Mouse (Mus musculus) hindbrain, embryonic 10.5 days (tissue): ENCODE measurements around the gene Esp1. TPM values are rescaled to one million over a fixed set of nuclear protein-coding genes. Genes with fewer than 3 reads are reported as not detected.
"Not testable (repeated sequence)": the region's sequence is repeated elsewhere in the genome, so short reads cannot be mapped to it uniquely, and the experiment has no call there.

Experiments used
- DNase-seq: peaks from one replicate; pipeline ENCODE4 v3.0.0-alpha.2; 2017; ENCODE audit warnings: low spot score
- H3K27ac ChIP-seq: fragments of 300-500 bp; sonication (generic); 2 replicates; pipeline ENCODE4 v1.5.1; 2016; ENCODE audit warnings: mild to moderate bottlenecking, moderate library complexity
- H3K27me3 ChIP-seq: fragments of 300-500 bp; sonication (generic); 2 replicates; pipeline ENCODE4 v1.6.1; 2016; ENCODE audit warnings: mild to moderate bottlenecking; ENCODE audit not compliant: poor library complexity, insufficient read depth, severe bottlenecking
- H3K36me3 ChIP-seq: fragments of 300-500 bp; sonication (generic); 2 replicates; pipeline ENCODE4 v1.6.1; 2016; ENCODE audit warnings: mild to moderate bottlenecking, moderate library complexity
- H3K4me1 ChIP-seq: fragments of 300-500 bp; sonication (generic); replicated peaks from 2 replicates; pipeline ENCODE4 v1.6.1; 2016; ENCODE audit warnings: mild to moderate bottlenecking
- H3K4me3 ChIP-seq: fragments of 300-500 bp; sonication (generic); 2 replicates; pipeline ENCODE4 v1.5.1; 2016; ENCODE audit warnings: mild to moderate bottlenecking, moderate library complexity
- H3K9me3 ChIP-seq: fragments of 300-500 bp; sonication (generic); 2 replicates; pipeline ENCODE4 v1.6.1; 2016; ENCODE audit warnings: mild to moderate bottlenecking, moderate library complexity
- WGBS: fragments of 180-500 bp; shearing (Covaris S2); methylation state at CpG from one replicate; pipeline ENCODE4 v1.1.7; 2016; 5-methylcytosine and 5-hydroxymethylcytosine counted together
- polyA plus RNA-seq: library from polyadenylated mRNA; unstranded; fragments of >200 nt; fragmentation: Nextera tagmentation; extraction: Ambion mirVana; gene quantifications from 2 replicates; pipeline ENCODE4 v1.2.1, GENCODE M21; 2016

Esp1 gene
- polyA plus RNA-seq: not detected in 2 replicates

GRCm38 (mm10) chr17:40726820-40727219 is at the start of gene Esp1:
TSS of gene Esp1 (plus strand) at chr17:40727120.
- no peak for DNase-seq
- WGBS: 84% methylated on average over 2 of the region's 2 CpGs
- Histone ChIP-seq H3K9me3 (no peaks in the 10 kb centered on the region), H3K27ac (no peak within 1 kb of the TSS), H3K36me3 (no peaks in the 10 kb centered on the region), H3K4me3 (no peak within 1 kb of the TSS), H3K27me3 (no peaks in the 10 kb centered on the region), H3K4me1 (no peaks in the 10 kb centered on the region)

- H3K27me3 ChIP-seq: no peaks in the 10 kb centered on the region
- no peaks in the 10 kb centered on the region for H3K36me3 ChIP-seq
- DNase-seq: no peak
- no peak overlapping the region for H3K4me3 ChIP-seq
- no peak overlapping the region for H3K27ac ChIP-seq
- no peaks in the 10 kb centered on the region for H3K4me1 ChIP-seq
- H3K9me3 ChIP-seq: no peaks in the 10 kb centered on the region
Measured at GRCm38 (mm10) chr17:40716273-40716672, 10.6 kb upstream of the Esp1 start.

GRCm38 (mm10) chr17:40717055-40717454 is 9.9 kb upstream of the Esp1 start:
- not testable (repeated sequence) for H3K27me3 ChIP-seq, H3K27ac ChIP-seq, H3K36me3 ChIP-seq, H3K4me3 ChIP-seq, H3K4me1 ChIP-seq, DNase-seq, H3K9me3 ChIP-seq

- no peak overlapping the region for H3K27ac ChIP-seq
- 83% methylated on average over 2 of the region's 2 CpGs for WGBS
- H3K27me3 ChIP-seq: no peaks in the 10 kb centered on the region
- DNase-seq: no peak
- H3K36me3 ChIP-seq: no peaks in the 10 kb centered on the region
- H3K4me1 ChIP-seq: no peaks in the 10 kb centered on the region
- H3K9me3 ChIP-seq: no peaks in the 10 kb centered on the region
- H3K4me3 ChIP-seq: no peak overlapping the region
Measured at GRCm38 (mm10) chr17:40731296-40731695, 4.4 kb downstream of the Esp1 start.

GRCm38 (mm10) chr17:40731724-40732123 is 4.8 kb downstream of the Esp1 start:
- no peak overlapping the region for H3K27ac ChIP-seq
- no peaks in the 10 kb centered on the region for H3K9me3 ChIP-seq
- H3K36me3 ChIP-seq: no peaks in the 10 kb centered on the region
- H3K4me1 ChIP-seq: no peaks in the 10 kb centered on the region
- no peak for DNase-seq
- no peaks in the 10 kb centered on the region for H3K27me3 ChIP-seq
- no peak overlapping the region for H3K4me3 ChIP-seq
- 73% methylated on average over 4 of the region's 4 CpGs for WGBS

- H3K4me1 ChIP-seq: no peaks in the 10 kb centered on the region
- no peaks in the 10 kb centered on the region for H3K27me3 ChIP-seq
- WGBS: 80% methylated on average over 4 of the region's 4 CpGs
- no peak overlapping the region for H3K4me3 ChIP-seq
- H3K27ac ChIP-seq: no peak overlapping the region
- no peaks in the 10 kb centered on the region for H3K36me3 ChIP-seq
- H3K9me3 ChIP-seq: no peaks in the 10 kb centered on the region
- DNase-seq: no peak
Measured at GRCm38 (mm10) chr17:40763662-40764061, 36.7 kb downstream of the Esp1 start.

GRCm38 (mm10) chr17:40767120-40767519 is 40.2 kb downstream of the Esp1 start:
- no peak for DNase-seq
- no peaks in the 10 kb centered on the region for H3K4me1 ChIP-seq
- H3K9me3 ChIP-seq: no peaks in the 10 kb centered on the region
- no peak overlapping the region for H3K27ac ChIP-seq
- no peaks in the 10 kb centered on the region for H3K27me3 ChIP-seq
- no peak overlapping the region for H3K4me3 ChIP-seq
- 84% methylated on average over 1 of the region's 1 CpGs for WGBS
- H3K36me3 ChIP-seq: no peaks in the 10 kb centered on the region

Other genes with a start within 250 kb of the Esp1 start
- gene Esp8, start 207.1 kb upstream of the Esp1 start, polyA plus RNA-seq: not detected in 2 replicates
- not detected in 2 replicates for gene Esp6, start 165.6 kb upstream of the Esp1 start, polyA plus RNA-seq
- not detected in 2 replicates for gene Esp4, start 128.5 kb upstream of the Esp1 start, polyA plus RNA-seq
- gene Esp3, start 95.0 kb upstream of the Esp1 start, polyA plus RNA-seq: not detected in 2 replicates
- gene Crisp2, start 79.9 kb downstream of the Esp1 start, polyA plus RNA-seq: not detected in 2 replicates
- 5.0 and 6.2 TPM in 2 replicates for gene Rhag, start 84.0 kb downstream of the Esp1 start, polyA plus RNA-seq
- 0.82 and 1.2 TPM in 2 replicates for gene 9130008F23Rik, start 153.4 kb downstream of the Esp1 start, polyA plus RNA-seq
- gene Glyatl3, start 187.2 kb downstream of the Esp1 start, polyA plus RNA-seq: not detected in 2 replicates
- 20.3 and 28.2 TPM in 2 replicates for gene Mut, start 207.6 kb downstream of the Esp1 start, polyA plus RNA-seq
- 27.4 and 38.8 TPM in 2 replicates for gene Cenpq, start 207.9 kb downstream of the Esp1 start, polyA plus RNA-seq